Mouse (Mus musculus) erythroblast, embryonic 14.5 days (primary cell): Measurements from ENCODE around the gene Stard13.

Source experiments
- GATA1 ChIP-seq: IDR thresholded peaks from 2 replicates; pipeline ENCODE4 v1.6.1; 2012; ENCODE audit warnings: low read length, inconsistent platforms, mixed read lengths
- TAL1 ChIP-seq: IDR thresholded peaks from 3 replicates; pipeline ENCODE4 v1.6.1; 2012; ENCODE audit warnings: low read length, inconsistent platforms, mixed read lengths

DNA sequence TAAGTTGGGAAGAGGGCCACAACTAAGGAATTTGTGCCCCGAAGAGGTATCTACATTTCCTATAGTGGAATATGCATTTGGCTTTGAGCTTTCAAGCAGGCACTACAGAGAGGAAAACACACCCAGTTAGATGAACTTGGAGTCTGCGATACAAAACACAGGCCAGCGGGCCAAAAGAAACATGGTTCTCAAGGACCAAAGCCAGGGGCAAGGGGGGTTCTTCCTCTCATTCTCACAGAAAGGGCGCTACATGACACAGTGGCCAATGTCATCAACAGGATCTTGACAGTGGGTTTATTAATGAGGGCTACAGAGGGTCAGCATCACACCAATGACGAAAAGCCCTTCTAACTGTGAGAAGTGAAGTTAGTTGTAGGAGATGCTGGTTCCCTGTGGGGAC is 175.9 kb downstream of the Stard13 start:
- TF ChIP-seq GATA1 (no peak), TAL1 (no peak)
